Mouse (Mus musculus): Measurements from ENCODE around the gene Cwc27. TPM values are rescaled to one million over a fixed set of nuclear protein-coding genes. Genes with fewer than 3 reads are reported as not detected.

Gene Cwc27
- 10 to 100 TPM; 18.1 to 18.4 TPM for total RNA-seq (2021)

DNA sequence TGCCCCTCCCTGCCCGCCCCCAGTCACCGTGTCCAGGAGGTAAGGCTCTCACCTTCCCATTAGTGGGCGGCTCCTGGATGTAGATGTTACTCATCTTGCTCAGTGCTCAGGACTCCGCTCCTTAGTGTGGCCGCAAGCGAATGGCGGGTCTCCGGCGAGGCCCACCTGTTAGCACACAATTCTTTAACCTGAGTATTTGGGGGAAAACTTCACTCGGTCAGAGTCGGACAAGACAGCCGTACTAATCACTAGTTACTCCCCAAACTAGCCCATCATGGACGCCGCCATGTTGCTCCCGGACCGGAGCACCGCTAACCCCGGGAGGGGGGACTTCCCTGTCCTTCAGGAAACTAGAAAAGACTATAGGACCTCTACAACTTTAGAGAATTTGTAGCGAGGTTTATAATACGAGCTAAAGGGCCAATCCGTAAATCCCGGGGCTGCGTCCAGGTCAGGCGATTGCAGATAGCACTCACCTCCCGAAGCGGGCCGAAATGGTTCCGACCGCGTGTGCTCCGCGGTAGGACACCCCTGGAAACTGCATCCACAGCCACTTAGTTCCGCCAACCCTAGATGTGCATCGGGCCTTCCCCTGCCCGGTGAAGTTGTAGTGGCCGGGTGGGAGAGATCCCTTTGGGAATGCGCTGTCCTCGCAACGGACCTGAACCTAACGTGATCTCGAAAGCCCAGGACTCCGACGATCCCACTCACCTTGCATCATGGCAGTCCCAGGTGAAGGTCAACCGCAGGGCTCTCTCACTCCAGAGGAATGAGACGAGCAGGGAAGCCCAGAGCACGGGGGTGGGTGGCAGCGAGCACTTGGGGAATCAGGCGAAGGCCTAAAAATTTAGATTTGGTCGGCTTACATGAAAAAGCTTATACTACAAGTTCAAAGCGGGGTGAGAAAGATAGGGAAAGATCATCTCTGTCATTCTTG, at the start of gene Cwc27:
Gene Cwc27 (minus strand): TSS at position 508 of the 937 bp plus-strand sequence.
- peak; percentile 81 to 87 for DNase-seq

DNA sequence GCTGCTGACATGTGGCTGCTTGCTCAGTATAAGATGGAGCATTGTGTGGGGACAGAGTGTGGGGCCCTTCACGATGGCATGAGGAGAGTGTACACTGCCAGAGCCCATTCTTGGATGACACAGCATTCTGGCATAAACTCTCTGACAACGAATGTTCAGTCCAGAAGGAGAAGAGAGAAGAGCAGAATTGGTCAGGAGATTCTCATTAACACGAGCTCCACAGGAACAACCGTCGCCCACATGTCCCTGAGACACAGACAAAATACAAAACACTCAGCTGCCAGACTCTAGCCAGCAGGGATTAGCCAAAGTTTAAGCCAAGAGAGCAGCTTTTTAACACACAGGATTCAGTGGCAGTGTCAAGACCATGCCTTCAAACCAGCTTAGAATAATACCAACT, 49.8 kb upstream of the Cwc27 start:
- DNase-seq, result no peak

DNA sequence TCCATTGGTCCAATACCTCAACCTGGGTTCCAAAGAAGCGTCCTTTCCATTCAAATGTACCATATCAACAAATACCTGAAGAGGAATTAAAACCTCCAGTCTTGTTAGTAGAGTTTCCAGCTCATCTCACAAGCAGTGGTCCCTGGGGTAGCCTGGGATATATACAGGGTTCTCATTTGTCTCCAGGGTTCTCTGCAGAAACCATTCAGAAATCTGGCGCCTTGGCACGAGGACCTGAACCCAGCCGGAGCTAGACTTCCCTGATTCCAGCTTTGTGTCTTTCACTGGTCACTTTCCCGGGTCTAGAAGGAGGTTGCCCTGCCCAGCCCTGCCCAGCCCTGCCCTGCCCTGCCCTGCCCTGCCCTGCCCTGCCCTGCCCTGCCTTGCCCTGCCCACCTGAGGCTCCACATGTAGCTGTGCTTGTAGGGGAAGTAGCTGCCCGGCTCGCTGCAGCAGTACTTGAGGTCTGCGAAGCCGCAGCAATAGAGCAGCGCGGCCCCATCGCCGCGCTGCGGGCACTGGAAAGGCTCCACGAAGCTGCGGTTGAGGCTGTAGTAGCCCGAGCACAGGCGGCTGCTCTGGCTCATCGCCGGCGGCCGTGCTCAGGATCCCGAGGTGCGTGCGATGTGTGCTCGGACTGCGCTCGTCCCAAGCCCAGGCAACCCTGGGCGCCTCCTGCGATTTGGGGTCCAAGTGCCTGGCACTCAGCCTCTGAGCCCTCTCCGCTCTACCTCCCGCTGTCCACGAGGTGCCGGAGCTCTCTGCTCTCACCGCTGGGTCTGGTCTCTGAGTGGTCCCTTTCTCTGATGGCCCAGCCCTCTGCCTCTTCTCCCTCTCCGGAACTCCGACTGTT, 46.4 kb upstream of the Cwc27 start, which contains the start of gene Shisal2b:
Gene Shisal2b (minus strand): TSS at position 767 of the 853 bp plus-strand sequence.
- DNase-seq, result peak in 1 of 2 experiments; percentile 3

- no peak for DNase-seq
Observed at GRCm38 (mm10) chr13:104853645-104854044, 36.7 kb upstream of the Cwc27 start.

DNA sequence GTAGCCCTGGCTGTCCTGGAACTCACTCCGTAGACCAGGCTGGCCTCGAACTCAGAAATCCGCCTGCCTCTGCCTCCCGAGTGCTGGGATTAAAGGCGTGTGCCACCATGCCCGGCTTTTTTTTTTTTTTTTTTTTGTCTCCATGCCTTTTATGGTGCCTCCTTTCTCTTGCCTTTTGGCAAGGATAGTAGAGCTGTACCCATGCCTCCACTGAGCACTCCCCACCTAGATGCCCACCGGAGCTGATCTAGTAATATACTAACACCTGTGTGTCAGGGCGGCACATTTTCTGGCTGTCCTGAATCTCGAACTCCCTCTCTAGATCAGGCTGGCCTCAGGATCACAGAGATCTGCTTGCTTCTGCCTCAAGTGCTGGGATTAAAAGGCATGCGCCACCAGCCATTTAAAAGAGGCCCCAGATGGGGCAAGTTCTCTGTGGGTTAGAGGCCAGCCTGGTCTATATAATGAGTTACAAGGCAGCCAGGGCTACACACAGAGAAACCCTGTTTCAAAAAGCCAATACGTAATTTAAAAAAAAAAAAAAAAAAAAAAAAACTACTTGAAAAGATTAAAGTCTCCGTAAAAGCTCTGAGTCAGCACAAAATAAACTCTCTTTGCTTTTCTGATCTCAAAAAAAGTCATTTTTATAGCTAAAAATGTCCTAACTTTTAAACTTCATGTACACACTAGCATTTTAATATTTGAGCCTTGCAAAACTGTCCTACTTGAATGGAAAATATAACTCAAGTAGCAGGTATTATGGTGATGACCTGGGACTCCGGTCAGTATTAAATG, 26.6 kb upstream of the Cwc27 start:
- DNase-seq, result no peak

DNA sequence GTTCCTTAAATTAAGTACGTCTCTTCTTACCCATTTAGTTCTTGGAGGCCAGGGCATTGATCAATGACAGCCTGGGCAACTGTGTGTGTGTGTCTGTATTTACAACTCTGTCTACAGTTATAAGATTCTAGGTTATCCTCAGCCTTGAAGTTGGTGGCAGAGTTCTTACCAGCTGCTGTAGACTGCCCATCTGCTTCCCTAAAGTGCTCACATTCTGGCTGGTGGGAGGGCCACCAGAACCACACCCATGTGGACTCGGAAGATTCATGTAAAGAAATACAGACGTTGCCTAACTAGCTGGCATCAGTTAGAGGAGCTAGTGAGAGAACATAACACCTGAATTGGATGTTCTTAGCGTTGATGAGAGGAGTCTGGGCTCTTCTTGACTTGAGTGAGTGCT, 25.0 kb upstream of the Cwc27 start:
- DNase-seq, result no peak

- DNase-seq, result no peak
Observed at GRCm38 (mm10) chr13:104837628-104838027, 20.7 kb upstream of the Cwc27 start.

DNA sequence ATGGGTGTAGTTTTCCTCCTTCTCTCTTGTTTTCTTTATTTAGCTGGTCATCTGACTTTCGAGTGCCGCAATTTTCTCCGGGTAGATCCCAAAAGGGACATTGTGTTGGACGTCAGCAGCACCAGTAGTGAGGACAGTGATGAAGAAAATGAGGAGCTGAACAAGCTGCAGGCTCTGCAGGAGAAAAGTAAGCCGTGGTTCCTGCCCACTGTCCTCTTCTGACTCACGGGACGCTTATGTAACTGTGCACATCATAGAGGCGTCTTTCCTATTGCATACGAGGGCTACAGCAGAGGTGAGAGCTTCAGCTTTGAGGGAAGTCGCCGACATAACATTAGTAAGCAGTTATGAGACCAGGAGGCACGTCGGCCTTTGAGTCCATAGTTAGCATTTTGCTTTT, 15.9 kb upstream of the Cwc27 start:
- no peak for DNase-seq

GRCm38 (mm10) chr13:104825470-104825869, 8.5 kb upstream of the Cwc27 start:
- DNase-seq, result no peak

- DNase-seq, result no peak
Observed at GRCm38 (mm10) chr13:104822411-104822838, 5.5 kb upstream of the Cwc27 start.

DNA sequence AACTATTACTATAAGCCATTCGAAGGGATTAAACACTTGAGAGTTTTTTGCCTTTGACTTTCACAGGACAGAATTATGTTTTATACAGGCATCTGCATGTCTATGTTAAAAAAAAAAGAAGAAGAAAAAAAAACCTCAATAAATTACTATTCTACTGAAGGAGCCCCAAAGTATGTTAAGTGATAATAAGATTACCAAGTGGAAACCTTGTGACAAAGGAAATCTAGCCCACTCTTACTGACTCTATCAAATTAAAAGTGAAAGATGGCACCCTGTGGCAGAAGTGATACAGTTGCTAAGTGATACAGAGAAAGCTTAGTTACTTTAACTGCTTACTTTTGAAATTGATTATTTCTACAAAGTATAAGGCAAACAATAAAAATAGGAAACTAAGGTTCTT, 5.0 kb upstream of the Cwc27 start:
- no peak for DNase-seq

DNA sequence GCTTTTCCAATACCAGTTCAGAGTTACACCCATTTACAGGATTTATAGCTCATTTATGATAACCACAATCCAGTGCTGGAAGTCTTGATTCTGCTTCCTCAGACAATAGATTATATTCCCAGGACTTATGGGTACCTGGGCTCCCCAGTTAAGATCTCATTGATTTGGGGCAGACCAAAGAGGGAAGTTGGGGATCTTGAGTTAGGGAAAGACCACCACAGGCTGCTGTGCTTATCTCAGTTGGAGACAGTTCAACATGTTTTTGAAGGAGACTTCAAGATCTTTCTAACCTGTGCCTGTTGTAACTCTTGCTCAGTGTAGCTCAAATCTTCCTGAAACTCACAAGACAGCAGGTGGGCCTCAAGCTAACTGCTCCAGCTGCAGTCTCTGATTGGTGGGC, 4.2 kb upstream of the Cwc27 start:
- DNase-seq, result no peak

- no peak for DNase-seq
Observed at GRCm38 (mm10) chr13:104817696-104818095, 754 bp upstream of the Cwc27 start.

- no peak for DNase-seq
Observed at GRCm38 (mm10) chr13:104816270-104816634, 690 bp downstream of the Cwc27 start.

DNA sequence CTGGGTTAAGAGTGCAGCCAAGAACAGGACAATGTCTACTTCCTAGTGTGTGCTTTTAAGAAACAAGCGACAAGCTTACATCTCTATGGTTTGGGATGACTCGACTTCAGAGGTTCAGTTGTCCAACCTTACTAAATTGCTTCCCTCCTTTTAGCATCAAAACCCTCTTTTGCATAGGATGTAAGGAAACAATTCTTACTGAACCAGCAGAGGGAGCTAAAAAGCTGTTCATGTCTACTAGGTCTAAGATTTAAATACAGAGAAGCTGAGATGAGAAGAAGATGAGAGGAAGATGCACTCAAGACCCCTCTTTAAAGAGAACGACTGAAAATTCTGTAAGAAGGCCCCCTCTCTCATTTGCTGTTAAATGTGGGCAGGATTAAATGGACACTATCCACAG, 11.3 kb downstream of the Cwc27 start:
- no peak for DNase-seq

DNA sequence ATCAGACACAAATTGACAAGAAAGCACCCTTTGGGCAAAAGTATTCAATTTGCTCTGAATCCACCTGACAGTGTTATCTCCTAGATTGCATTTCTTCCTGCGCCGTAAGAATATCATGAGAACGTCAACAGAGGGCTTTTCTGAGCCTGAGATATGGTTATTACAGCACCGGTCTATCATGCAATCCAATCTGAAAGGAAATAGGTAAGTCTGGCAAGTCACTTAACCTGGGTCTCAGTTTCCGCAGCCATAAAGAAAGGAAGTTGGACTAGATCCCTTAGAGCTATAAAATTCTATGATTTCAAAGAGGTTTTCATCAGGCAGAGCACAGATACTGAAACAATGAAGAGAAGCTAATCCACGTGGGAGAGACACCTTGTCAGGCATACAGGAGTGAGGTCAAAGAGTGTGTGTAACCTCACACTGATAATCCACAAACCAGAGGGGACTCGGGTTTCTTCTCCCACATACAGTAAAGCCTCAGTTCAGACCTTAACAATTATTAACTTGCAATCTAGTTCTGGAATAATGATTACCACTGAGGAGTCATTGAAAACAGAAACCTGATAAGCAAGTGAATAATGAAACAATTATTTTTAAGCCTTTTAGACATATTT, 17.3 kb downstream of the Cwc27 start:
- no peak for DNase-seq

DNA sequence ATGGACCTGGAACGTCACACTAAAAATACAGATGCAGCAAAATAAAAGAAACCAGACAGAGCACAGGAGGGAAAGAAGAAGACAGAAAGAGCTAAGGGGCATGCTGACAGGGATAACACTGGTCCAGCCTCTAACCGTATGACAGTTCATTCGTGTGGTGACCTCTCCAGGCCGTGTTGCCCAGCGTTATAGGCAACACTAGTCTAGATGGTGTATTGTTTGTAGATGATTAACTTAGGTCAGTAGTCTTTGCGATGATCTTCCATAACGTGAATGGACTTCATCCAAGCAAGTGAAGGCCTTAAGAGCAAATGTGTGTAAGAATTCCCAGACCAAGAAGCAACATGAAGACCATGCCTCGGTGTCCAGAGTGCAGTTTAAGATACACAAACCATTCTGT, 17.9 kb downstream of the Cwc27 start:
- DNase-seq, result no peak

- DNase-seq, result no peak
Observed at GRCm38 (mm10) chr13:104794421-104794820, 22.5 kb downstream of the Cwc27 start.

GRCm38 (mm10) chr13:104792184-104792583, 24.8 kb downstream of the Cwc27 start, which contains the start of gene Srek1ip1:
Srek1ip1 (plus strand) TSS chr13:104792484.
- DNase-seq, result no peak

DNA sequence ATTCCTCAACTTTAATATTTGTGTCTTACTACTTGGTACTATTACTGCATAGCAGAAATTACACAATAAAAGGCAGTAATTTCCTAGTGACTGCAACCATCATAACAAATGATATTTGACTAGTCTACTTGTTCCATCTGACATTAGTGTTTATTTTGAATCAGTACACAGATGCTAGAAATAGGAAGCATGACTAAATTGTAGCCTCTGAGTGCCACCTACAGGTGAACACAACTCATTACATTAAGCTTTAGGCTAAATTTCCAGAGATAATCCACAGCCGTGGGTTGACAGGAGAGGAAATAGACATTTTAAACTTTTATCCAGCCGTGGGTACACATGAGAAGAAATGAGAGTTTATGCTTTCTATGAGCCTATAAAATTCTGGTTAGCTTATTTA, 27.3 kb downstream of the Cwc27 start:
- no peak for DNase-seq

DNA sequence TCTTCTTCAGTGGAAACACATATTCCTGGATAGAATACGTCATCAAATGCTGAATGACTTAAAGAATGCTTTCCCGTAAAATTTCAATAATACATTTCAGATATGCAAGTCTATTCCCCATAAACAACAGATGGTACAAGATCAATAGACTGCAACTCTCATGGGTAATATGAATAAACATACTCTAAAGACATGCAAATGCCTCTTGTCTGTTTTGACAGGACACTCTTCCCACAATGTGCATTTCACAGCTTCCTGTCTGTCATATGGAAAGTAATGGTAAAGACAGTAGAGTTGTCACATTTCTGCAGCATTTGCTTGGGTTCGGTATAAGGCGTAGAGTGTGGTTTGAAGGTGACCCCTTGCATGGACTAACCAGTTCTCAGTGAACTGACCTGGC, 29.7 kb downstream of the Cwc27 start:
- no peak for DNase-seq

- DNase-seq, result no peak
Observed at GRCm38 (mm10) chr13:104779104-104779670, 37.8 kb downstream of the Cwc27 start.
